Mouse (Mus musculus) heart, embryonic 16.5 days (tissue): ENCODE results near the gene Kbtbd6. TPM values are rescaled to one million over a fixed set of nuclear protein-coding genes. Genes with fewer than 3 reads are reported as not detected.

Experiments
- ATAC-seq: fragments of 200-750 bp; cut with Nextera tagmentation; replicated peaks from 2 replicates; pipeline ENCODE4 v1.8.0; 2017; ENCODE audit warnings: moderate number of reproducible peaks; ENCODE audit not compliant: insufficient read depth, low FRiP score; ENCODE audit errors: extremely low read depth
- H3K27ac ChIP-seq: fragments of 300-500 bp; sonication (generic); 2 replicates; pipeline ENCODE4 v1.5.1; 2014; ENCODE audit warnings: mild to moderate bottlenecking, low read length, control low read depth, moderate library complexity
- H3K27me3 ChIP-seq: fragments of 300-500 bp; sonication (generic); 2 replicates; pipeline ENCODE4 v1.6.1; 2014; ENCODE audit warnings: low read length, mixed read lengths; ENCODE audit not compliant: control insufficient read depth, insufficient read depth
- H3K36me3 ChIP-seq: fragments of 300-500 bp; sonication (generic); 2 replicates; pipeline ENCODE4 v1.6.1; 2014; ENCODE audit not compliant: control insufficient read depth, insufficient read depth
- H3K4me1 ChIP-seq: fragments of 300-500 bp; sonication (generic); 2 replicates; pipeline ENCODE4 v1.6.1; 2014; ENCODE audit warnings: low read length, mixed read lengths; ENCODE audit not compliant: control insufficient read depth, insufficient read depth
- H3K4me2 ChIP-seq: fragments of 300-500 bp; sonication (generic); 2 replicates; pipeline ENCODE4 v1.6.1; 2014; ENCODE audit warnings: low read depth, mild to moderate bottlenecking, control low read depth, low read length
- H3K4me3 ChIP-seq: fragments of 300-500 bp; sonication (generic); 2 replicates; pipeline ENCODE4 v1.5.1; 2014; ENCODE audit warnings: mild to moderate bottlenecking, control low read depth, low read length
- H3K9ac ChIP-seq: fragments of 300-500 bp; sonication (generic); 2 replicates; pipeline ENCODE4 v1.6.1; 2014; ENCODE audit warnings: low read length, control low read depth
- H3K9me3 ChIP-seq: fragments of 300-500 bp; sonication (generic); replicated peaks from 2 replicates; pipeline ENCODE4 v1.6.1; 2016; ENCODE audit warnings: low read length; ENCODE audit not compliant: control insufficient read depth
- WGBS: fragments of 180-500 bp; shearing (Covaris S2); extraction: QIAGEN DNeasy Blood & Tissue Kit; methylation state at CpG from one replicate; pipeline ENCODE4 v1.1.7; 2014; 5-methylcytosine and 5-hydroxymethylcytosine counted together
- polyA plus RNA-seq: library from polyadenylated mRNA; unstranded; fragments of >200 nt; fragmentation: Nextera tagmentation; extraction: Ambion mirVana; gene quantifications from 2 replicates; pipeline ENCODE4 v1.2.1, GENCODE M21; 2015

Gene Kbtbd6
- polyA plus RNA-seq, 1 experiment from 2014 or later, result 2.6 TPM

- Histone ChIP-seq H3K4me1 (peaks cover 45% of the 10 kb centered on the region), H3K4me2 (peak overlapping the region; percentile 90)
Observed at GRCm38 (mm10) chr14:79486993-79487731, 35.5 kb downstream of the Kbtbd6 start.

GRCm38 (mm10) chr14:79488531-79488930 is 36.9 kb downstream of the Kbtbd6 start:
- WGBS, result 83% methylated on average over 9 of the region's 9 CpGs
- no peak overlapping the region for H3K4me3 ChIP-seq
- H3K36me3 ChIP-seq, result 0 out of 2 replicates have a peak, but pooled peaks cover 7% of the 10 kb centered on the region
- H3K9me3 ChIP-seq, result no peaks in the 10 kb centered on the region
- no peak overlapping the region for H3K27ac ChIP-seq
- no peak overlapping the region for H3K4me2 ChIP-seq
- H3K9ac ChIP-seq, result no peak overlapping the region
- H3K4me1 ChIP-seq, result peaks cover 37% of the 10 kb centered on the region
- no peaks in the 10 kb centered on the region for H3K27me3 ChIP-seq
- no peak for ATAC-seq

More at GRCm38 (mm10) chr14:79486993-79487731, 35.5 kb downstream of the Kbtbd6 start:
- peak; percentile 42; the same call in 1 of the 2 replicates for ATAC-seq
- peak overlapping the region; percentile 66 for H3K9ac ChIP-seq
- H3K4me3 ChIP-seq, result peak overlapping the region; percentile 62
- H3K27ac ChIP-seq, result peak overlapping the region; percentile 68
- no peaks in the 10 kb centered on the region for H3K27me3 ChIP-seq
- H3K36me3 ChIP-seq, result 0 out of 2 replicates have a peak, but pooled peaks cover 7% of the 10 kb centered on the region
- WGBS, result 4% methylated on average over 19 of the region's 19 CpGs
- H3K9me3 ChIP-seq, result no peaks in the 10 kb centered on the region

- Histone ChIP-seq H3K4me3 (no peak overlapping the region), H3K4me2 (no peak overlapping the region), H3K4me1 (peaks cover 31% of the 10 kb centered on the region), H3K36me3 (0 out of 2 replicates have a peak, but pooled peaks cover 7% of the 10 kb centered on the region), H3K9me3 (no peaks in the 10 kb centered on the region), H3K27me3 (no peaks in the 10 kb centered on the region), H3K9ac (no peak overlapping the region), H3K27ac (no peak overlapping the region)
- ATAC-seq, result no peak
- 71% methylated on average over 12 of the region's 12 CpGs for WGBS
Observed at GRCm38 (mm10) chr14:79489150-79489549, 37.5 kb downstream of the Kbtbd6 start.

GRCm38 (mm10) chr14:79490246-79490645 is 38.6 kb downstream of the Kbtbd6 start:
- no peak overlapping the region for H3K4me3 ChIP-seq
- no peak overlapping the region for H3K4me2 ChIP-seq
- 0 out of 2 replicates have a peak, but pooled peaks cover 7% of the 10 kb centered on the region for H3K36me3 ChIP-seq
- H3K9ac ChIP-seq, result no peak overlapping the region
- ATAC-seq, result no peak
- no peaks in the 10 kb centered on the region for H3K27me3 ChIP-seq
- H3K9me3 ChIP-seq, result no peaks in the 10 kb centered on the region
- H3K27ac ChIP-seq, result no peak overlapping the region
- 58% methylated on average over 3 of the region's 3 CpGs for WGBS
- H3K4me1 ChIP-seq, result peaks cover 31% of the 10 kb centered on the region

GRCm38 (mm10) chr14:79494349-79494748 is 42.7 kb downstream of the Kbtbd6 start:
- H3K36me3 ChIP-seq, result 0 out of 2 replicates have a peak, but pooled peaks cover 7% of the 10 kb centered on the region
- 86% methylated on average over 6 of the region's 6 CpGs for WGBS
- H3K4me1 ChIP-seq, result peaks cover 5% of the 10 kb centered on the region; the same call in 1 of the 2 replicates
- H3K27ac ChIP-seq, result no peak overlapping the region
- H3K27me3 ChIP-seq, result no peaks in the 10 kb centered on the region
- no peaks in the 10 kb centered on the region for H3K9me3 ChIP-seq
- no peak overlapping the region for H3K9ac ChIP-seq
- no peak for ATAC-seq
- no peak overlapping the region for H3K4me2 ChIP-seq
- H3K4me3 ChIP-seq, result no peak overlapping the region

- WGBS, result 61% methylated on average over 9 of the region's 9 CpGs
- H3K9ac ChIP-seq, result no peak overlapping the region
- no peak overlapping the region for H3K27ac ChIP-seq
Observed at GRCm38 (mm10) chr14:79499326-79499725, 47.7 kb downstream of the Kbtbd6 start.

GRCm38 (mm10) chr14:79500756-79501155 is 49.1 kb downstream of the Kbtbd6 start:
- H3K4me2 ChIP-seq, result no peak overlapping the region
- peaks cover 5% of the 10 kb centered on the region for H3K36me3 ChIP-seq
- peaks cover 18% of the 10 kb centered on the region for H3K4me1 ChIP-seq
- no peak overlapping the region for H3K4me3 ChIP-seq
- H3K27ac ChIP-seq, result no peak overlapping the region
- H3K9me3 ChIP-seq, result no peaks in the 10 kb centered on the region
- WGBS, result 62% methylated on average over 4 of the region's 4 CpGs
- no peaks in the 10 kb centered on the region for H3K27me3 ChIP-seq
- ATAC-seq, result no peak
- H3K9ac ChIP-seq, result no peak overlapping the region

More at GRCm38 (mm10) chr14:79499326-79499725, 47.7 kb downstream of the Kbtbd6 start:
- Histone ChIP-seq H3K36me3 (peaks cover 5% of the 10 kb centered on the region), H3K27me3 (no peaks in the 10 kb centered on the region), H3K4me1 (peaks cover 15% of the 10 kb centered on the region), H3K4me3 (no peak overlapping the region), H3K9me3 (no peaks in the 10 kb centered on the region), H3K4me2 (no peak overlapping the region)
- no peak for ATAC-seq

GRCm38 (mm10) chr14:79503371-79504075 is 51.9 kb downstream of the Kbtbd6 start:
- WGBS, result 31% methylated on average over 5 of the region's 5 CpGs
- H3K4me2 ChIP-seq, result peak overlapping the region; percentile 14; the same call in 1 of the 2 replicates
- H3K9ac ChIP-seq, result peak overlapping the region; percentile 38; the same call in 1 of the 2 replicates

More at GRCm38 (mm10) chr14:79503371-79504075, 51.9 kb downstream of the Kbtbd6 start:
- H3K4me3 ChIP-seq, result no peak overlapping the region
- H3K27me3 ChIP-seq, result no peaks in the 10 kb centered on the region
- H3K4me1 ChIP-seq, result peaks cover 17% of the 10 kb centered on the region
- peaks cover 5% of the 10 kb centered on the region for H3K36me3 ChIP-seq
- H3K9me3 ChIP-seq, result no peaks in the 10 kb centered on the region
- ATAC-seq, result peak; percentile 63
- peak overlapping the region; percentile 82 for H3K27ac ChIP-seq
